Mouse (Mus musculus) naive thymus-derived CD4-positive, alpha-beta T cell, adult 2 months (primary cell): ENCODE data around the gene Vps36.

Experiments used
- DNase-seq: peaks from one replicate; pipeline ENCODE4 v3.0.0-alpha.2; 2011; ENCODE audit warnings: low read depth

Gene Vps36

GRCm38 (mm10) chr8:22192660-22193431, at the start of gene Vps36:
TSS of gene Vps36 (plus strand) at chr8:22192809.
- DNase-seq: peak; percentile 92

- no peak for DNase-seq
Measured at GRCm38 (mm10) chr8:22143764-22144491, 48.7 kb upstream of the Vps36 start.

GRCm38 (mm10) chr8:22145831-22146230, 46.8 kb upstream of the Vps36 start:
- DNase-seq: no peak

GRCm38 (mm10) chr8:22147706-22148366, 44.8 kb upstream of the Vps36 start:
- DNase-seq: no peak

- DNase-seq: no peak
Measured at GRCm38 (mm10) chr8:22148367-22148740, 44.3 kb upstream of the Vps36 start.

GRCm38 (mm10) chr8:22149643-22150344, 42.8 kb upstream of the Vps36 start:
- DNase-seq: no peak

- DNase-seq: no peak
Measured at GRCm38 (mm10) chr8:22150345-22150663, 42.3 kb upstream of the Vps36 start.

- no peak for DNase-seq
Measured at GRCm38 (mm10) chr8:22162206-22162605, 30.4 kb upstream of the Vps36 start.

- DNase-seq: no peak
Measured at GRCm38 (mm10) chr8:22164431-22164830, 28.2 kb upstream of the Vps36 start.

- DNase-seq: peak; percentile 25
Measured at GRCm38 (mm10) chr8:22165251-22166079, 27.1 kb upstream of the Vps36 start.

- DNase-seq: peak; percentile 95
Measured at GRCm38 (mm10) chr8:22166080-22166603, 26.5 kb upstream of the Vps36 start, which contains the start of gene Nek3. TSS of gene Nek3 (minus strand) at chr8:22166435.

GRCm38 (mm10) chr8:22169167-22169566, 23.4 kb upstream of the Vps36 start:
- no peak for DNase-seq

GRCm38 (mm10) chr8:22175966-22176365, 16.6 kb upstream of the Vps36 start:
- no peak for DNase-seq

GRCm38 (mm10) chr8:22184884-22185283, 7.7 kb upstream of the Vps36 start:
- peak; percentile 41 for DNase-seq

- peak; percentile 79 for DNase-seq
Measured at GRCm38 (mm10) chr8:22185431-22186397, 6.9 kb upstream of the Vps36 start, which contains the start of gene Ckap2. TSS of gene Ckap2 (minus strand) at chr8:22185819.

- peak; percentile 68 for DNase-seq
Measured at GRCm38 (mm10) chr8:22193432-22194010, 912 bp downstream of the Vps36 start.

GRCm38 (mm10) chr8:22197914-22198313, 5.3 kb downstream of the Vps36 start:
- no peak for DNase-seq

GRCm38 (mm10) chr8:22199481-22199880, 6.9 kb downstream of the Vps36 start:
- peak; percentile 32 for DNase-seq

- DNase-seq: no peak
Measured at GRCm38 (mm10) chr8:22207535-22207934, 14.9 kb downstream of the Vps36 start.
